Mouse (Mus musculus) kidney, adult 9 months (tissue): ENCODE data around the gene D230025D16Rik.

Experiments
- DNase-seq: peaks from one replicate; pipeline ENCODE4 v3.0.0; 2022

The D230025D16Rik gene

DNA sequence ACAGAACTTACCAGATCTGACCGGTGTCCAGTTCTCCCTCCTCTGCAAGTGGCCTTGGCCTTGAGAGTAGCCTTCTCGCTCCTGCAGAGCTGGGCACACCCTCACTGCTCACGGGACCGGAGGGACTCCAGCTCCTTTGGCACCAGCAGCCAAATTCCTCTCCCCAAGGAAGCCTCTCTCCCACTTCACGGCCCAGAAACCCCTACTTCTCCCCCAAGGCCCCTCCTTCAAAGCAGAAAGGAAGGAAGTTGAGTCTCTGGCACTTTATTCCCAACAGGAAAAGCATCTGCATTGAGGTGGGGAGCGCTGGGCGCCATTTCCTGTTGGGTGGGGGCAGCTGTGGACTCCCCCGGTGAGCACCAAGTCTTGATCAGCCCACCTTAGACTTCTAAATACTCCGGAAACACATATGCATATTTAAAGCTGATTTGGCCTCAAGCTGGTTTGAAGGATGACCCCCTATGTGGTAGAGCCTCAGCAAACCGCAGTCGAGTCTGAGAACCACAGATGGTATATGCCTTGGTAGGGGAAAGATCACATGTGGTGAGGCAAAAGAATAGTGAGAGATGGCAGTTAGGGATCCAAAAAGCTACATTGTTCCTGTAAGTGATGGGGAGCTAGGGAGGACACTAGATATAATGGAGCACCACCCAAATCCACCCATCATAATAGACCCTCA lies 71.1 kb downstream of the D230025D16Rik start, which contains the start of gene Exoc3l:
Gene Exoc3l (minus strand): TSS at position 207 of the 679 bp plus-strand sequence.
- no peak for DNase-seq

DNA sequence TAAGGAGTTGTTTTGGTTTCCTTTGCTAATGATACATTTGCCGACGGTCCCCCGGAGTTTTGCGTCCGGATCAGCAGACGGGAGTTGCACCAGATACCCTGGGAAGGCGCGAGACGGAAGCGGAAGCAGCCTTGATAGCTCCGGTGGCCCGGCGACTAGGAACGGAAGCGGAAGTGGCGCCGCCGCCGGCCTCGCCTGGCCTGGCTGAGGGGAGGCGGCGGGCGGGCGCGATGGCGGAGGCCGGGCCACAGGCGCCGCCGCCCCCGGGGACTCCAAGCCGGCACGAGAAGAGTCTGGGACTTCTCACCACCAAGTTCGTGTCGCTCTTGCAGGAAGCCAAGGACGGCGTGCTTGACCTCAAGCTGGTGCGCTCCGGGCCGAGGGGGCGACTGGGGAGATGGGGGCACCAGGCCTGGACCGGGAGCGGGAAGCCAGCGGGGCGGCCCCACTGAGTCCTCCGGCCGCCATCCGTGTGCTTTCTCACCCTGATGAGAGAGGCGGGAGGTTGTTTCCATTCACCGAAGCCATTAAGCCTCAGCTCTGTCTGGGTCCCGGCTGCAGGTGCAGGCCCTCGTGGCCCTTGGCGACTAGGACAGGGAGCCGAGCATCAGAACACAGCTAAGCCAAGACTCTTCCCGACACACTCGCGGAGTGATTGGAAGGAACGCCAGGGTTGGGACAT lies 72.7 kb downstream of the D230025D16Rik start, which contains the start of gene E2f4:
Gene E2f4 (plus strand): TSS at position 153 of the 682 bp plus-strand sequence.
- DNase-seq, result peak; percentile 95

DNA sequence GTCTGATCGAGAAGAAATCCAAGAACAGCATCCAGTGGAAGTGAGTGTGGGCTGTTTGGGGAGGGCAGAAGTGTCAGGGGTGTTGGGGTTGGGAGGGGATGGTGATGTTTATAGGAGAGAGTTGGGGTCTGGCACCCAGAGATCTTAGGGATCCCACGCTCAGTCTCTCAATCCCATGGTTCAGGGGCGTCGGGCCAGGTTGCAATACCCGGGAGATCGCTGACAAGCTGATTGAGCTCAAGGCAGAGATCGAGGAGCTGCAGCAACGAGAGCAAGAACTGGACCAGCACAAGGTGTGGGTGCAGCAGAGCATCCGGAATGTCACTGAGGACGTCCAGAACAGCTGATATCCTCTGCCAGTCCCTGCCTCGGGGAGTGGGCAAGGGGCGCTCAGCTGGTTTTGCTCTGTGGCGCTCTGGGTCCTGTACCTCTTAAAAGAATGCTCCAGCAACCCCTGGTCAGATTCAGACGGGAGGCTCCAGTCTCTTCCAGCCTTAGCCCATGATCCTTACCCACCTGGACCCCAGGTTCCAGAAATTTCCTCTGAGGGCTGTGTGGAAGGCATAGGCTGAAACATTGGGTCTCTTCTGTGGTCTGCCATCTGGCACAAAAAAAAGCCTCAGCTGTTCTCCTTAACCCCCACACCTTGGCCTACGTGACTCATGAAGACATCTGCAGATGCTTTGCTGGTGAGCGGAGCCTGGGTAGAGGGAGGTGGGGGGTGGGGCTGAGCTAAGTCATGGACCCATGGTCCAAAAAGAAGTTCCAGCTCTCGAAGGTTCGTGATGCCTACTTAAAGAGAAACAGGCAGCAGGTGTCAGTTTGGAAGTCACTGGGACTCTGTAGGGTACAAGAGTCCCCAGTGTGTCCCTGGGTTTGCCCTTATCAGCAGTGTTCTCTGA lies 73.7 kb downstream of the D230025D16Rik start:
- DNase-seq, result no peak

DNA sequence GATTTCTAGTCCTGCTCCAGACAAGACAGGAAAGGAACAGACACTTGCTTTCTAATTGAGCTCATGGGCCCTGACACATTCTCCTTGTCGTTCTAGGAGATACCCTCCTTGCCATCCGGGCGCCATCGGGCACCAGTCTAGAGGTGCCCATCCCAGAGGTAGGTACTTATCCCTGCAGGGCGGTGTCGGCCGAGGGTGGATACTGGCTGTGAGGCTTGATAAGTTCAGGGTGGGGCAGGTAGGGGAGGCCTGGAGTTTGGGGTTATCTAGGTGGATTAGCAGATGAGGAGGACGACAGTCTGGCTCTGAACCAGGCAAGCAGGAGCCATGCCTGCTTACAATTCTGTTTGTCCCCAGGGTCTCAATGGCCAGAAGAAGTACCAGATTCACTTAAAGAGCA lies 75.0 kb downstream of the D230025D16Rik start:
- DNase-seq, result no peak
